Mouse (Mus musculus) mature B cell (primary cell): ENCODE data around the gene Ppp6r2.

Experiments used
- in situ Hi-C: fragments of 300-500 bp; cut with MboI; formaldehyde crosslinking; loops from 2 replicates; pipeline ENCODE4 v1.14.3; 2019

Gene Ppp6r2

DNA sequence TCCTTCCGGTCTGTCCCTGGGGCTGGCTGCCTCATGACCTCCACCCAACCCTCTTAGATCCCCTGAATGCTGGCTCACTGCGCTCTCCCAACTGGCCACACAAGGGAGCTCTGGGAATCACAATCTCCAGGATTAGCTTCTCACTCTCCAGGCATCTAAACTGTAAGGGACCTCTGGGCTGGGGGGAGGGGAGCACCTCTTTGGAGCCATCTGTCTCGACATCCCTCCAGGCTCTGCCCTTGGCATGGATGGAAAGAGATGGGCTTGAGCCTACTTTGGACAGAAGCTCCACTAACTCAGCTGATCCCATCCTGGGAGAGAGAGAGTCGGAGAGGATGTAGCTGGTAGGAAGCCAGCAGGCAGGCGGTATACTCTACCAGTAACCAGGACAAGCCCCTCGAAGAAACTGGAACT lies 29.0 kb upstream of the Ppp6r2 start:
- in situ Hi-C loops = no loop called here

- in situ Hi-C loops = no loop called here
These were observed 28.5 kb upstream of the Ppp6r2 start for GRCm38 (mm10) chr15:89182842-89183241.

GRCm38 (mm10) chr15:89184141-89184936 lies 27.0 kb upstream of the Ppp6r2 start:
- in situ Hi-C loops = no loop called here

GRCm38 (mm10) chr15:89184937-89185227 lies 26.5 kb upstream of the Ppp6r2 start:
- in situ Hi-C loops = no loop called here

- in situ Hi-C loops = no loop called here
These were observed 16.1 kb upstream of the Ppp6r2 start for GRCm38 (mm10) chr15:89195261-89195681.

DNA sequence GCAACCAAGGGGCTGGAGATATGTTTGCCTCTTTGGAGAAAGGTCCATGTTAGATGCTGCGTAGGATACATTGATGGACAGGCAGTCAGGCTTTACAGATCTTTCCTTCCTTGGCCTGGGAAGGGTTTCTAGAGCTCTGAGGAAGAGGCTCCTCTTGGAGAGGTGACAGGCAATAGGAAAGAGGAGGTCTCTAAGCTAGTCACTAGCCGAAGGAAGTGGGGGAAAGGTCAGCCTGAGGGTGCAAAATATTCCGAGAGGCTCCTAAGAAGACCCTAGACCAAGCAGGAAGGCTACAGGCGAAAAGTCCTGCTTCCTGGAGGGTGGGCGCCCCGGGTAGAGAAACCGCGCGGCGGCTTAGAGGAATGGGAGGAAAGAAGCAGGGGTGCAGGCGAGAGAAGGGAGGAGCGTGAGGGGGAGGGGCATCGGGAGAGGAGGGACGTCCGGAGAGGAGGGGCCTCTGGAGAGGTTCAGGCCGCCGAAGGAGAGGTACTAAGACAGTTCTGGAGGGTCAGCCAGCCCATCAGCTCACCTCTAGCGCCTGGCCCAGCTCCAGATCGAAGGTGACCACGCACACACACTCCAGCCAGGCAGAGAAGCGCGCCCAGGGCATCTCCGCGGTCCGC lies 15.6 kb upstream of the Ppp6r2 start:
- in situ Hi-C loops = no loop called here

- in situ Hi-C loops = no loop called here
These were observed 15.0 kb upstream of the Ppp6r2 start, which contains the start of gene Dennd6b for GRCm38 (mm10) chr15:89196313-89196706. Gene Dennd6b, minus strand, starts transcription at chr15:89196496.

DNA sequence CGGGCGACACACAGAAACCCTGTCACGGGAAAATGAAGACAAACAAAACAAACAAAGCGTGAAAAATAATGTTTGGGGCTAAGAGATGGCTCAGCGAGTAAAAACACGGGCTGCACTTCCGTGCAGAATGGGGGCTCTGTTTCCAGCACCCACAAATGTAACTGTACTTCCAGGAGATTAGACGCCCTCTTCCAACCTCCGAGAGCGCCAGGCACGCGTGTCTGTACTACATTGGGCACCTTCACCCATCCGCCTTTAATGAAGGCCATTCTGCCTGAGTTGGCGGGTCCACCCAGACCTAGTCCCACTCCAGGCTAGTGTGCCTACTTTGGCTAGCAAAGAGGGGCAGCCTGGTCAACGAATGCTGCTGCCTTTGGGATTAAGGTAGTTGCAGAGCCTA lies 14.3 kb upstream of the Ppp6r2 start:
- in situ Hi-C loops = no loop called here

- in situ Hi-C loops = no loop called here
These were observed 3.9 kb upstream of the Ppp6r2 start for GRCm38 (mm10) chr15:89207457-89207856.

- in situ Hi-C loops = no loop called here
These were observed 1.2 kb upstream of the Ppp6r2 start for GRCm38 (mm10) chr15:89209886-89210761.

DNA sequence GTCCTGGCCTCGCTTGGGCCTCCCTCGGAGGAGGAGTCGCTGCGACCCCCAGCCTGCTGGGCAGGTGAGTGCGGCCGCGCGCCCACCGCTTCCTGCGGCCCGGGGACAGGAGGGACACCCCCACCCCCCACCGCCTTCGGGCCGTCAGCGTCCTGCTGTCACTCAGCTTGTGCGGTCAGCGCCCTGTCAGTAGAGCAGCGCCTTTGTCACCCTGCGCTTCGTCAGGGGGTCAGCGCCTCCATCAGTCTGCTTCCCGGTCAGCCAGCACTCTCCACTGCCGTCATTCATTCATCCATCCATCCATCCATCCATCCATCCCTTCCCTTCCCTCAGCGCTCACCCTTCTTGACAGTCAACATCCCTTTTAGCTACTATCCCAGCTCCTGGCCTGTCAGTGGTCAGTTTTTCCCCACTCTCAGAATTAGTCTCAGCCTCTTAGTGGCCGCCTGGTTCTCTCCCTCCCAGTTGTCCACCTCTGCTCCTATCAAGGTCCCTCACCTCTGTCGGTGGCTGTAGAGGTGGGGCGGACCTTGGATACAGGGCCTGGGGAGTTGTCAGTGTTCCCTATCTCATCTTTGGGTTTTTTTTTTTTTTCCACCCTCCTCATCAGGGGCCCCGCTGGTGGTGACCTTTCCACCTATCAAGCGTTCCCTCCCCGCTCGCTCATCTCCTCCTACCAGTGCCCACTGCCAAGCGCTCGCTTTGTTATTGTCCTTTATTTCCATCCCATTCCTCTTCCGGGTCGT lies 536 bp downstream of the Ppp6r2 start:
- in situ Hi-C loops = no loop called here

GRCm38 (mm10) chr15:89212495-89212894 lies 1.1 kb downstream of the Ppp6r2 start:
- in situ Hi-C loops = no loop called here

DNA sequence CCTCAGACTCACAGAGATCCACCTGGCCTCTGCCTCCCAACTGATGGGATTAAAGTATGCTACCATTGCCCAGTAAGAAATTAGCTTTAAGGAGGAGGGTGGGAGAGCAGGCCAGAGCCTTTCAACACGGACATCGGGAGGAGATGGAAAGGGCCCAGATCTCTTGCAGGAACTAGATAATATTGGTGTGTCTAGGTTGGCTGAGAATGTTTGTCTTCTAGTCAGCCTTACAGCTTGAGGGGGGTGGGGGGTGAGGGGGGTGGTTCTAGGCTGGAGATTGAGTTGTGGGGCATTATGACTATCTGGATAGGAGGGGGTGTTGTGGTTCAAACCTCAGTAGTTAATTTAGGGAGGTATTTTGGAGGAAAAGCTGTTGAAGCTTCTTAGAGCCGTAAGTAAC lies 2.2 kb downstream of the Ppp6r2 start:
- in situ Hi-C loops = no loop called here

- in situ Hi-C loops = no loop called here
These were observed 3.6 kb downstream of the Ppp6r2 start for GRCm38 (mm10) chr15:89214953-89215352.

- in situ Hi-C loops = no loop called here
These were observed 4.4 kb downstream of the Ppp6r2 start for GRCm38 (mm10) chr15:89215611-89216233.

- in situ Hi-C loops = no loop called here
These were observed 22.2 kb downstream of the Ppp6r2 start for GRCm38 (mm10) chr15:89233586-89233985.

GRCm38 (mm10) chr15:89234052-89234451 lies 22.7 kb downstream of the Ppp6r2 start:
- in situ Hi-C loops = no loop called here

DNA sequence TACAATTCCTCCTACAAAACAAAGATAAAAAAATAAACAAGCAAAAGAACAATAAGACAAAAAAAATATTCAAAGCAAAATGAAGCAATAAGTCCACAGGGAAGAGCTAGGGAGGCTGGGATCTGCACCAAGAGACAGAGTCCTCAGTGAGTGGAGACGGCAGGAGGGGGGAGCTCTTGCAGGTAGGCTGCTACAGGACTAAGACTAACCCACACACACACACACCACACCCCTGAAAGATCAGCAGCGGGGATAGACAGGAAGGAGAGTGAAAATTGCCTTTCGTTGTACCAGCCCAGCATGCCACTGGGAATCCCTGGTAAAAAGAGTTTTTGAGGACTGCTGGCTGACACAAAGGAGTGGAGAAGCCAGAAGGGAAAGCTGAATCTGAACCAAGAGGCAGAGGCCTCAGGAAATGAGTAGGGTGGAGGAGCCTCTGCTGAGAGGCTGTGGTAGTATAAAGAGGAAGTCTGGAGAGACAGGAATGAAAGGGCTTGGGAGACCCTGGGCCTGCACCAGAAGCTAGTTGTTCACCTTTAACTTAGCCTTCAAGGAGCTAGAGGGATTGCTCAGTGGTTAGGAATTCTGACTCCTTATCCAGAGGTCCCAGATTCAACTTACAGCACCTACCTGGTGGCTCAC lies 28.5 kb downstream of the Ppp6r2 start:
- in situ Hi-C loops = no loop called here

- in situ Hi-C loops = no loop called here
These were observed 29.7 kb downstream of the Ppp6r2 start for GRCm38 (mm10) chr15:89241025-89241424.

- in situ Hi-C loops = no loop called here
These were observed 37.7 kb downstream of the Ppp6r2 start for GRCm38 (mm10) chr15:89249063-89249462.

GRCm38 (mm10) chr15:89255330-89255729 lies 44.0 kb downstream of the Ppp6r2 start:
- in situ Hi-C loops = no loop called here
